Mouse (Mus musculus): Measurements from ENCODE around the gene Slc25a3. TPM values are rescaled to one million over a fixed set of nuclear protein-coding genes. Genes with fewer than 3 reads are reported as not detected.

Gene Slc25a3
- total and polyA plus RNA-seq, 3 experiments = 368 to 868 (median 497) TPM

GRCm38 (mm10) chr10:91123281-91123827 is 505 bp downstream of the Slc25a3 start:
- Histone ChIP-seq H3K79me2 (ENCODE audit: control insufficient read depth, insufficient read depth, low read length, poor library complexity) (peaks cover 22% of the 10 kb centered on the region), H3K9ac (ENCODE audit: control insufficient read depth, low read depth, low read length, poor library complexity, severe bottlenecking) (peak overlapping the region; percentile 90), H3K9me3 (replicated peaks; ENCODE audit: insufficient read depth, low read length) (no peaks in the 10 kb centered on the region), H3K4me3 (ENCODE audit: control insufficient read depth in 1 of 2, insufficient read depth in 1 of 2, low read depth in 2 of 2, low read length in 2 of 2) (peak overlapping the region; percentile 67 to 81), H3K27me3 (ENCODE audit: control insufficient read depth in 1 of 2, insufficient read depth in 2 of 2, low read length in 2 of 2) (no peaks in the 10 kb centered on the region), H3K4me1 (ENCODE audit: control insufficient read depth in 1 of 2, insufficient read depth in 2 of 2, low read length in 2 of 2) (peaks cover 12 to 17% of the 10 kb centered on the region in 2 experiments), H3K36me3 (ENCODE audit: control insufficient read depth in 1 of 2, insufficient read depth in 2 of 2, low read length in 2 of 2) (peaks cover 28 to 38% of the 10 kb centered on the region in 2 experiments), H3K27ac (ENCODE audit: control insufficient read depth, low read depth, low read length) (peak overlapping the region; percentile 43)
- DNase-seq (ENCODE audit: low read depth, low spot score) = peak; percentile 49
- TF ChIP-seq ZMIZ1 (IDR thresholded peaks at IDR 0.05; ENCODE audit: low read depth, low read length) (no peak), CHD1 (IDR thresholded peaks at IDR 0.05; ENCODE audit: low read depth, low read length) (0 out of 2 replicates have a peak, but pooled peaks have one; percentile 4)

GRCm38 (mm10) chr10:91122646-91123045 is 1.2 kb downstream of the Slc25a3 start:
- peaks cover 22% of the 10 kb centered on the region for H3K79me2 ChIP-seq (ENCODE audit: control insufficient read depth, insufficient read depth, low read length, poor library complexity)
- no peak for DNase-seq (ENCODE audit: low read depth, low spot score)
- no peak overlapping the region; the same call in 1 of the 2 replicates for H3K27ac ChIP-seq (ENCODE audit: control insufficient read depth, low read depth, low read length)
- peaks cover 35% of the 10 kb centered on the region in 2 experiments for H3K36me3 ChIP-seq (ENCODE audit: control insufficient read depth in 1 of 2, insufficient read depth in 2 of 2, low read length in 2 of 2)
- peaks cover 12 to 14% of the 10 kb centered on the region in 2 experiments for H3K4me1 ChIP-seq (ENCODE audit: control insufficient read depth in 1 of 2, insufficient read depth in 2 of 2, low read length in 2 of 2)
- peak overlapping the region; percentile 90 for H3K9ac ChIP-seq (ENCODE audit: control insufficient read depth, low read depth, low read length, poor library complexity, severe bottlenecking)
- TF ChIP-seq MYC (IDR thresholded peaks at IDR 0.05; ENCODE audit: low read depth, low read length) = 0 out of 2 replicates have a peak, but pooled peaks have one; percentile 22
- peak; percentile 13; the same call in 1 of the 2 replicates for TF ChIP-seq MAX (IDR thresholded peaks at IDR 0.05; ENCODE audit: low read length)
- TF ChIP-seq MAFK (IDR thresholded peaks at IDR 0.05; ENCODE audit: borderline replicate concordance, low read depth, low read length) = no peak
- no peaks in the 10 kb centered on the region for H3K9me3 ChIP-seq (replicated peaks; ENCODE audit: insufficient read depth, low read length)
- peak overlapping the region; percentile 67 to 81 for H3K4me3 ChIP-seq (ENCODE audit: control insufficient read depth in 1 of 2, insufficient read depth in 1 of 2, low read depth in 2 of 2, low read length in 2 of 2)
- no peaks in the 10 kb centered on the region for H3K27me3 ChIP-seq (ENCODE audit: control insufficient read depth in 1 of 2, insufficient read depth in 2 of 2, low read length in 2 of 2)

GRCm38 (mm10) chr10:91116958-91117357 is 6.9 kb downstream of the Slc25a3 start:
- Histone ChIP-seq H3K79me2 (ENCODE audit: control insufficient read depth, insufficient read depth, low read length, poor library complexity) (peaks cover 6% of the 10 kb centered on the region), H3K4me1 (ENCODE audit: control insufficient read depth in 1 of 2, insufficient read depth in 2 of 2, low read length in 2 of 2) (peaks cover 7 to 8% of the 10 kb centered on the region in 2 experiments; a peak in 3 of 4 replicates), H3K36me3 (ENCODE audit: control insufficient read depth in 1 of 2, insufficient read depth in 2 of 2, low read length in 2 of 2) (peaks cover 23 to 55% of the 10 kb centered on the region in 2 experiments), H3K4me3 (ENCODE audit: control insufficient read depth in 1 of 2, insufficient read depth in 1 of 2, low read depth in 2 of 2, low read length in 2 of 2) (no peak overlapping the region), H3K27ac (ENCODE audit: control insufficient read depth, low read depth, low read length) (no peak overlapping the region), H3K9me3 (replicated peaks; ENCODE audit: insufficient read depth, low read length) (no peaks in the 10 kb centered on the region), H3K9ac (ENCODE audit: control insufficient read depth, low read depth, low read length, poor library complexity, severe bottlenecking) (no peak overlapping the region), H3K27me3 (ENCODE audit: control insufficient read depth in 1 of 2, insufficient read depth in 2 of 2, low read length in 2 of 2) (no peaks in the 10 kb centered on the region)
- DNase-seq (ENCODE audit: low read depth, low spot score) = no peak
- no peak for TF ChIP-seq USF2 (IDR thresholded peaks at IDR 0.05; ENCODE audit: borderline replicate concordance in 1 of 2, insufficient read depth in 1 of 2, low read depth in 1 of 2, low read length in 2 of 2)
- TF ChIP-seq ZNF384 (IDR thresholded peaks at IDR 0.05; ENCODE audit: low read depth, low read length) = no peak
- no peak for TF ChIP-seq MEF2A (IDR thresholded peaks at IDR 0.05; ENCODE audit: extremely low read depth, insufficient replicate concordance, low read depth, low read length, poor library complexity, severe bottlenecking)
- TF ChIP-seq ZC3H11A (IDR thresholded peaks at IDR 0.05; ENCODE audit: low read depth, low read length) = no peak
- TF ChIP-seq E2F4 (IDR thresholded peaks at IDR 0.05; ENCODE audit: borderline replicate concordance, low read depth, low read length) = no peak
- no peak for TF ChIP-seq MAZ (IDR thresholded peaks at IDR 0.05; ENCODE audit: low read depth, low read length)
- no peak for TF ChIP-seq ETS1 (IDR thresholded peaks at IDR 0.05; ENCODE audit: low read depth, low read length)
- no peak for TF ChIP-seq KAT2A (conservative IDR thresholded peaks at IDR 0.05; ENCODE audit: low read depth, low read length)
- TF ChIP-seq CTCF (IDR thresholded peaks at IDR 0.05 in 2 of 3, conservative IDR thresholded peaks at IDR 0.05 in 1 of 3; ENCODE audit: control insufficient read depth in 1 of 3, insufficient read depth in 1 of 3, low read depth in 2 of 3, low read length in 3 of 3, poor library complexity in 1 of 3, severe bottlenecking in 1 of 3) = no peak
- no peak for TF ChIP-seq GATA1 (IDR thresholded peaks at IDR 0.05; ENCODE audit: low read depth, low read length)
- TF ChIP-seq MAFK (IDR thresholded peaks at IDR 0.05; ENCODE audit: borderline replicate concordance, low read depth, low read length) = no peak

Data from MEL (cell line).